Mouse (Mus musculus) common myeloid progenitor, adult 5-6 weeks (primary cell): ENCODE results near the gene Pin1rt1. TPM values are rescaled to one million over a fixed set of nuclear protein-coding genes. Genes with fewer than 3 reads are reported as not detected.

ENCODE experiments used
- ATAC-seq: replicated peaks from 2 replicates; pipeline ENCODE4 v1.8.0; 2016; ENCODE audit warnings: low read depth, mild to moderate bottlenecking, moderate TSS enrichment, inconsistent platforms; ENCODE audit not compliant: poor library complexity, severe bottlenecking
- total RNA-seq: library from RNA; stranded (forward); fragments of 200-1000, 187-1606 nt; gene quantifications from 2 replicates; pipeline ENCODE4 v1.2.3, GENCODE M21; 2017

Gene Pin1rt1
- total RNA-seq, 1 experiment from 2014 or later = not detected

DNA sequence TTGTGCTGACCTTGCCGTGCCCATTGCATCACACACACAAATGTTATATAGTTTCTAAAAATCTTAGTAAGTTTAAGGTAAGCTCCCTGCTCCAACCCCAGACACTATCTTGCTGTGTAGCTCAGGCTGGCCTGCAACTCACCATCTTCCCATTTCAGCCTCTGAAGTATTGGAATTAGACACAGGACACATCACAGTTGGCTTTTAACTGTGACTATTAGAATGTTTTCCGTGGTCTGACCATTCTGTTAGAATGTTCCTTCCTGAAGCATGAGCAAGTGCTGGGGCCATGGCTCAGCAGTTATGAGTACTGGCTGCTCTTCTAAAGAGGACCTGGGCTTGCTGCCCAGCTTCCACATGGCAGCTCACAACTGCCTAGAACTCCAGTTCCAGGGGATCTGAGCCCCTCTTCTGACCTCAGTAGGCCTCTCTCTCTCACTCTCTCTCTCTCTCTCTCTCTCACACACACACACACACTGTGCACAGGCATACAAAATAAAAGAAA, 1.1 kb upstream of the Pin1rt1 start:
- no peak for ATAC-seq

DNA sequence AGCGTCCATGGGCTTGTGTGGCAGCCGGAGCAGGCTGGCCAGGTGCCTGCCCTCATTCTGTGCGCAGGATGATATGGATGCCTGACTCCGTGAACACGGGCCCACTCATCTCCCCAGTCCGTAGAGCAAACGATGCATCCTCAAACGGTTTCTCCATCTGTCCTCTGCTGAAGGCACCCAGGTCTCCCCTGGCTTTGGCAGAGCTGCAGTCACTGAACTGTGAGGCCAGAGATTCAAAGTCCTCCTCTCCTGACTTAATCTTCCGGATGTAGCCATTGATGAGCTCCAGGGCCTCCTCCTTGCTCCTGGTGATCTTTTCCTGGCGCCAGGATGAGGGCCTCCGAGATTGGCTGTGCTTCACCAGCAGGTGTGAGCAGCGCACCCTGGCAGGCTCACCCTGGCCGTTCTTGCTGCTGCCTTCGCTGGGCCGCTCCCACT, 1.9 kb downstream of the Pin1rt1 start:
- no peak for ATAC-seq

DNA sequence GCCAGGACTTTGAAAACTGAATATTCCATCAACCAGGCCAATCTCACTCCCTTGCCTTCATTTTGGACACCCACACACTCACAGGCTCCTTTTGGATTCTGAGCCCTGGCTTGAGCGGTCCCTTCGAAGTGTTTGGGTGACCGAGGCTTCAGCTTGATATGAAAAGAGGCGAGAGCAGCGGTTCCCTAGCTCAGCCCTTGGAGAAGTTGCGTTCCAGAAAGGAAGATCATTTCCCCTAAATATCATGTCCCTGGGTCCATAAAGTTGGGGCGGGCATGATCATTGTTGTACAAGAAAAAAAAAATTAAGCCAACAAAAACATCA, 3.7 kb downstream of the Pin1rt1 start:
- peak; percentile 31 for ATAC-seq

DNA sequence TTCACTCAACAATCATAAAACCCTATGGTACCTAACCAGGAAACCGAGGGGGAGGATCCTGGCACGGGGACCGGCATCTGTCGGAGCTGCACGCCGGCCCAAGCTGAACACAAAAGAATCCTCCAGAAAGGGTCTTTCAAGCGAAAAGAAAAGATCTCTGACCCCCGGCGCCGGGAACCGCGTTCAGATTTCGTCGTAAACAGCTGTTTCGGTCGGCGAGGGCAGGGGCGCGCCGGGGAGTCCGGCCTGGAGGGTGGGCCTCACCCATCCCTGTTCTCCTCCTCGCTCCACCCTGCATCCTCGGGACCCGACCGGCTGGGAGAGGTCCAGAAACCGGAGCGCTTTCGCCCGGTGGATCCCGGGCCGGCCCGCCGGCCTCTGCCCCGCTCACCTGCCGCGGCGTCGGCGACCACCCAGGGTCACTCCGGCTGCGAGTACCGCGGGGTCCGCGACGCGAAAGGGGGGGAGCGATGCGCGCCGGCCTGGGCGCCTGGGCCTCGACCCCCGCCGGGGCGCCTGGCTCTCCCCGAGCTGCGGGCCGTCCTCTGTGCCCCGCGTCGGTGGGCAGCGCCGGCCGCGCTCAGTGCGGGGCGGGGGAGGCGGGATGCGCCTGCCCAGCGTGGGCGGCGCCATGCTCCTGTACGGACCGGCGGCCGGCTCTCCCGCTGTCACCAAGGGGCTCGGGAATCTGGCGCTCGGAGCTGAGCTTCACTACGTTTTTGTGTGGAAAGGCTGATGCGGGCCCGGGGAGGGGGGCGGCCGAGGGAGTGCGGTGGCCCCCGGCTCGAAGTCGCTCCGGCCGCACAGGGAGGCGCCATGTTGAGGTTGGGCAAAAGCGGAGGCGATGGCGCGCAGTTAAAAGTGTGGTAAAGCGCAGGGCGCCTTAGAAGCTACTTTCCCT, 4.3 kb downstream of the Pin1rt1 start, which contains the start of gene Tcp11l1:
TSS of gene Tcp11l1 (minus strand) at position 585 of the 901 bp plus-strand sequence.
- peak; percentile 53 for ATAC-seq

DNA sequence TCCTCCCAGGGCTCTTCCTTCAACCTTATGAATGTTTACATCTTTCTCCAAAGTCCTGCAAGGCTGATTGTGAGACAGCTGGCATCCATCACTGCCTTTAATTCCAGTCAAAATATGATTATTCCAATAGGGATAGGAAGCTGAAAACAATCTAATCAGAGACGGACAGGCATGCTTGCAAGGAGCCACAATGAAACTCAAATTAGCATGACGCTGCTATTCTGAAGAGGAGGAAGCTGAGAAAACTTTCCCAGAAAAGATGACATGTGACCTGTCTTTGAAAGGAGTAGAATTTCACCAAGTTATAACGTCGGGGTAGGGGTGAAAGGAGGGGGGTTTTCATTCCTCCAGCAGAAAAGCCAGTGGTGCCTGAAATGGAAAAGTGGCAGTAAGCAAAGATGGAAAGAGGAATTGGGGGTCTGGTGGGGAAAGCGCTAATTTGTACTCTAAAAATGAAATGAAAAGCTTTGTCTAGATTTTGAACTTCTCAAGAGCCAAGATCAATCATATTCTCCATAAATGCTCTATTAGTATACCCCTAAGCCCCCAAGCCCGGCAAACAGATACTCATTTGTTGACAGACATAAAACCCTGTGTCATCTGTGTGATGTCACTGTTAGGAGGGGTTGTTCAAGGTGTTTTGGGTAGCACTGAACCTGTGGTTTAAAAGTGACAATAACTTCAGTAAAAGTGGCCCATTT, 5.4 kb downstream of the Pin1rt1 start:
- ATAC-seq = peak; percentile 5

DNA sequence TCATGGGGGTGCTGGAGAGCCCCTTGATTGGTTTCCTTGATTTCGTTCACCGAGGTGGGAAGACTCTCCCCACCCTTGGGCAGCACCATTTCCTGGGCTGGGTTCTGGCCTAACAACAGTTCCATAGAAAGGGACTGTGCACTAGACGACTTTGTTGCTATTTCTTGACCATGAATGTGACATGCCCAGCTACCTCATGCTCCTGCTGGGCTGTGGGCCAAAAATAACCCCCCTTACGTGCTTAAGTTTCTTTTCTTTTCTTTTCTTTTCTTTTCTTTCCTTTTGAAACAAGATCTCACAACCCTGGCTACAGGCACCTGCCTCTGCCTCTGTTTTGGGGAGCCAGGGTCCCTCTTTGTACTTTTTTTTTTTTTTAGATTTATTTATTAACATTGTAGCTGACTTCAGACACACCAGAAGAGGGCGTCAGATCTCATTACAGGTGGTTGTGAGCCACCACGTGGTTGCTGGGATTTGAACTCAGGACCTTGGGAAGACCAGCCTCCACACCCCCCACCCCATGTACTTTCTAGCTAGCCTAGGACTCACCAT, 6.3 kb downstream of the Pin1rt1 start:
- ATAC-seq = no peak

DNA sequence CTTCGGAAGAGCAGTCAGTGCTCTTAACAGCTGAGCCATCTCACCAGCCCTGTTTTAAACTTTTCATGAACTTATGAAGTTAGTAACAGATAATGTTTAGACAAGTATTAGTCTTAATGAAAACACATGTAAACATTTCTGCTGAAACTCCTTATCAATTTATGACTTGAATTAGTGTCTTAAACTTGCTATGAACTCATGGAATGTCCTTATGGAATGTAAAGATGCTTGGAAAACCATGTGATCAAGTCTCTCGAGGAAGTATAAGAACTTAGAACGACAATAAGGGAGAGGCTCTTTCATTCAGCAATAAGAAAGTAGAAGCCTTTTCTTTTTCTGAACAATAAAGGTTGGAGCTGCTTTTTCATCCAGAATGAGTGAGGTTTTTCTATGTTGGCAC, 11.8 kb downstream of the Pin1rt1 start:
- no peak for ATAC-seq

DNA sequence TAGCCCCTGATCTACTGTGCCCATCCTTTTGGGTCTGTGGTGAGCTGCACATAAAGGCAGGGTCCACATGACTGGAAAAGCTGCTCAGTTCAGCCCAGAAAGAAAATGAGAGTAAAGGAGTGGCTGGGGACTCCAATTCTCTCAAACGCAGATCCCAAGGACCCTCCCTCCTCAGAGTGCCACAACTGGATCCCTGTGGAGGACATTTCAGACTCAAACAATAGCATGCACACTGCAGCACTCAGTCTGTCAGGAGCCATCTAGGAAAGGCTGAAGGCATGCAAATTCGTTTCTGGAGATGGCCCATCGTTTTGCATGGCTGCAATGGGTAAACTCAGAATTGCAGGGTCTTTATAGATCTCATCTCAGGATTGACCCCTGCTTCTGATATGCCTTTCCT, 13.0 kb downstream of the Pin1rt1 start:
- no peak for ATAC-seq

DNA sequence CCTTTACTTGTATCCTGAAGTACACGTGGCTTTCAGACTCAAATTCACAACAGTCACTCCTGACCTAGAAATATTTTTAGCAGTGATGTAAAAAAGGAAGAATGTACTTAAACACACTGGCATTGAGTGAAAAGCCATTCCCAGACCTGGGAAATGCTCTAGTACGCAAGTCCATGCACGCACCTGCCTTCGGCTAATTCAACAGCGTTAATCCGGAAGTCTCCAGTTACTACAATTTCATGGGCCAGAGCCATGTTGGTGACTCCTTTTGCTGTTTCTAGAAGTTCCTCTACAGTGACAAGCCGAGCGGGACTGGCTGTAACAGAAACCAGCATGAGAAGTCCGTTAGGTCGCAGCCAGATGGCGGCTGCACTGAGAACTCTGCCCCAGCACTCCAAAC, 16.5 kb downstream of the Pin1rt1 start:
- no peak for ATAC-seq

DNA sequence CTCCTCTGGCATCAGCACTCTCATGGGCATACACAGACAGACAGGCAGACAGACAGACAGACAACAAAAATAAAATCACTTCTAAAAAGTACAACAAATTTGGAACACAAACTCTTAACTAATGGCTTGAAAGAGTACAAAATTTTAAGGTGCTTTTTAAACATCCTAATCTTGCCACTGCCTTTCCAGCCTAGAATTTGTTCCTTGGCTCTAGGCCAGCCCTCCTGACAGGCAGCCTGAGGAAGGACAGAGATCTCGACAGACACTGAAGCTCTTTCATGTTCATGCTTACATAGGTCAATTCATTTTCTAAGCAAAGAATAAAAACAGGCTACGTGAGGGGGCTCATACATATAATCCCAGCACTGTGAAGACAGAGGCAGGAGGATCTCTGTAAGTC, 23.6 kb downstream of the Pin1rt1 start:
- ATAC-seq = no peak

DNA sequence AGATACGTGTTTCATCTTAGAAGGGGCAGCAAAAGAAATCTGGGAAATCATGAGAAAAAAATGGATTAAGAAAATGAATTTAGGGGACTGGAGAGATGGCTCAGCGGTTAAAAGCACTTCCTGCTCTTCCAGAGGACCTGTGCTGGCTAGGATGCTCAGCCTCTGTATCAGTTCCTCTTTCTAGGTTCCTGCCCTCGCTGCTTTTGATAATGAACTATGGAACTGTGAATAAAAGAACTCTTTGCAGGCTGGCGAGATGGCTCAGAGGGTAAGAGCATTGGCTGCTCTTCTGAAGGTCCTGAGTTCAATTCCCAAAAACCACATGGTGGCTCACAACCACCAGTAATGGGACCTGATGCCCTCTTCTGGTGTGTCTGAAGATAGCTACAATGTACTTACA, 25.5 kb downstream of the Pin1rt1 start:
- ATAC-seq = peak; percentile 70

DNA sequence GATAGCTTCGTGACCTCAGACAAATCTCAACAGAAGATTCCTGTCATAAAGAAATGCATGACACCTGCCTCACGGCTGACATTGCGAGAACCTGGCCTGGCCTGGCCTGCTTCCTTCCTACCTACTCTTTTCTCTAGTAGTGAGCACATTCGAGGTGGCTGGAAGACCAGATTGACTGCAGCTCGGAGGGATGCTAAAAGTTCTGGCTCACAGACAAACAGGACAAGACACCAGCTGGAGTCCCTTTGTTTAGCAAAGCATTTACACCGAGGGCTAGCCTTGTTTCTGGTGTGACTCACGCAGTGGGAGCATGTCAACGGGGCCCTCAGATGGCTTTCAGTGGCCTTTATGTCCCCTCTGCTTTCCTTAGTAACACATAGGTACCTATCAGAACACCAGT, 27.5 kb downstream of the Pin1rt1 start:
- no peak for ATAC-seq

DNA sequence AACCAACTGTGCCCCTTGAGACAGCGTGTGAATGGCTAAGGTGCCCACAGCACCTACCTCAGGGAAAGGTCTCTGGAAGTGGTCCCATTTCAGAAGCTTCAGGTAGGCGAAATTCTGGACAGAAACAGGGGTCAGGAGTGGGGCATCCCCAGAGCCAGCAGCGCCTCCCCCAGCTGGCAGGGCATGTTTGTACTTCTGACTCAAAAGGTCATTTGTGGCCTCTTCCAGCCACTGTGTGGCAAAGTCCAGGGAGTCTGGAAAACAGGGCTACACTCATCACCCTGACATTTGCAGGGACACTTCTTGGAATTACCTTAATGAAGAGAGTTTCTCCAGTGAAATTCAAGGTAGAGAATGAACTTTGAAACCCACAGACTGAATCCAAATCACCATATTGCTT, 27.9 kb downstream of the Pin1rt1 start:
- ATAC-seq = no peak

DNA sequence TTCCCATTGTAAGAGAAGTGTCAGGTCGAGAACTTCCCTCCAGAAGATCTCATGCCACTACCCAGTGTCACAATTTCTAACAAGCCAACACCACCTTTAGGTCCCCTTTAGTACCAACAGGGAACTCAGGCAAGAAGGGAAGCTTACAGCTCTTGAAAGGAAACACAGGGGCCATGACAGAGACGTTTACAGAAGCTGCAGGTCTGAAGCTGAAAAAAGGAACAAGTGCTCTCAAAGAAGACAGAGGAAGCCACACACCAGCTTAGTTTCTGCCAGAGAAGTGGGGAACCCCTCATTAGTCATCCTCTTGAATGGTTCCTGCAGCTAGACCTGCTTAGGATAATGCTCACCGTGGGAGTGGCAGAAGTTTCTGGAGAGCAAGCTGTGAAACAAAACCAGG, 28.9 kb downstream of the Pin1rt1 start:
- ATAC-seq = peak; percentile 81

DNA sequence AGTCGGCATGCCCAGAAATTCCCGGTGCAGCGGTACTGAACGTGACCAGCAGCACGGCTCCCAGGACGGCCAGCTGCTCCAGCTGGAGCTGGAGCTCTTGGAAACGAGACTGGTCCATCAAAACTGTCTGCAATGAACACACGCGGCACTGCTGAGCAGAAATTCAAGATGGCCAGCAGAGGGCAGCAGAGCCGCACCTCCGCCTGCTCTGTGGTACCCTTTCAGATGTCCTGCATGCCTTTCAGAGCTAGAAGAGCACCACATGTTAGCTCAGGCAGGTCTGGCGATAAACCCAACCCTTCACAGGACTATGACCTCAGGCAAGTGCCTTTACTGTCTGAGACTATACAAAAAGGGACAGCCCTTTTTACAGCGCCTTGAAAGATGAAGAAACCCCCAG, 30.8 kb downstream of the Pin1rt1 start:
- peak; percentile 69 for ATAC-seq

DNA sequence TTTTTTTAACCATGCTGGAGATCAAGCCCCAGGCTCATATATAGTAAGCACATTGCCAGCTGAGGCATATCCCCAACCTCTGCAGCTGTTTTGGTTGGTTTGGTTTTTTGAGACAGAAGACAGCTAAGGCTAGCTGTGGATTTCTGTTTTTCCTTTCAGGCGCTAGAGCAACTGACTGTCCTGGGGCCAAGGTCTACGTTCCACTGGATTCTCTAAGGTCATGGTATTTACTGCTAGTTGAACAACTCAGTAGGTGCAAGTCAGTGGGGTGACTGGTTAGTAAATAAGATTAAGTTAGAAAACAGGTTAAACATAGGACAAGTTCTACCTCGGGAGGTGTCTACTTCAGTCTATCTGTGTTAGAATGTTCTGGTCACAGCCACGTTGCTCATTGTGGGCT, 31.4 kb downstream of the Pin1rt1 start:
- no peak for ATAC-seq

DNA sequence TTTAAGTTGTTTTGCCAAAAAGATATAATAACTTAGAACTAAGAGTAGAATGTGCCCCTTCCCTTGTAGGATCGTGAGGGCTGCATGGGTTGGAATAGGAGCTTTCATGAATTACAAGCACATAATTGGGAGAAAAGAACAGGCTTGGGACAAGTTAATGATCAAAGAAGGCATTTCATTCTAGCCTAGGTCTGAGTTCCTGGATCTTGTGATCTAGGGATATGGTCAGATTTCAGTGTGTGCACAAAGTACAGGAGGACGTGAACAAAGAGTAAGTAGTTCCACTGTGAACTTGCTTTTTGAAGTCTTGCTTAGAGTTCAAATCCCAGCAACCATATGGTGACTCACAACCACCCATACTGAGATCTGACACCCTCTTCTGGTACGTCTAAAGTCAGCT, 38.9 kb downstream of the Pin1rt1 start:
- no peak for ATAC-seq

DNA sequence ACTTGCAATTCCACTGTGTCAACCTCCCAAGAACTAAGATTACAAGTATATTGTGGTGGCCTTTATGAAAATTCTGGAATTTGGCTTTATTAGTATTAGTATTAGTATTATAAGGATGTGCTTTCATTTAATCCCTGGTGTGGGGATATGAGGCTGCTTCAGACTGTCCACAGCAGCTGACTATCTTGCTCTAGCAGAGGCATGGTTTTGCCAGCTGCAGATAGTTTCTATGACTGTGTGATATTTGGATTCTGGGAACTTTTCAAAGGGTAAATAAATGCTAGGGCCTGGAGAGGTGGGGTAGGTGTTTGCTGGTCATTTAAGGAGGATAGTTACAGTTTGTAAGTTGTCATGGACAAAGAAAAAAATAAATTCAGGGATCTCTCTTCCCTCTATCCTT, 44.5 kb downstream of the Pin1rt1 start:
- ATAC-seq = no peak

DNA sequence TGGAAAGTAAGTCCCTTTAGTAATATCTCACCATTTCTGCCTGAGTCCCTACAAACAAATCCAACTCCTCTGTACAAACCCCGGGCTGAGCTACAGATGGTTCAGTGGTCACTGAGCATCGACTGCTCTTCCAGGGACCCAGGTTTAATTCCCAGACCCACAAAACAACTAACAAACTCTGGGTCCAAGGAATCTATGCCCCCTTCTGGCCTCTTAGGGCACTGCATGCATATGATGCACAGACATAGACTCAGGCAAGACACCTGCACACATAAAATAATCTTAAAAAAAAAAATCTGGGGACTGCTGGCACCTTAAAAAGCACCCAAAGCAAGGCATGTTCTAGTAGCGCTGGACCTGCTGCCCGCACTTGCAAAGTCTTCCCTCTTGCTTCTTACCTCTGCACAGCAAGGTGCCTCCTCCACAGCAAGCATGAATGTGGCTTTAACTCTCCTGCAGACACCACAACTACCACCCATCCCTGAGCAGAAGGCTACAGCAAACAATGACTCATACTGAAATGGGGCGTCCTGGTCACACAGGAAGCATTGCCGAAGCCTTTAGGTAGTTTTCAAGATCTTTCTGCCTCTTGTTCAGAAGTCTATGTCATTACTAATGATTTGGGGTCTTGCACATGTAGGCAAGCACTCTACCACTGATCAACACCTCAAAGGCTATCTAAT, 46.9 kb downstream of the Pin1rt1 start:
- no peak for ATAC-seq
